Mouse (Mus musculus) liver, embryonic 13.5 days (tissue): ENCODE data around the gene Clec10a. TPM values are rescaled to one million over a fixed set of nuclear protein-coding genes. Genes with fewer than 3 reads are reported as not detected.
"Not testable (repeated sequence)": the region's sequence is repeated elsewhere in the genome, so short reads cannot be mapped to it uniquely, and the experiment has no call there.

Source experiments
- ATAC-seq: fragments of 200-750 bp; cut with Nextera tagmentation; 2 replicates; pipeline ENCODE4 v1.8.0; 2017; ENCODE audit warnings: low read depth, mild to moderate bottlenecking, moderate number of reproducible peaks, moderate library complexity
- DNase-seq: peaks from one replicate; pipeline ENCODE4 v3.0.0; 2022
- H3K27ac ChIP-seq: fragments of 300-500 bp; sonication (generic); 2 replicates; pipeline ENCODE4 v1.5.1; 2015; ENCODE audit warnings: moderate library complexity, mild to moderate bottlenecking, inconsistent platforms
- H3K27me3 ChIP-seq: fragments of 300-500 bp; sonication (generic); 2 replicates; pipeline ENCODE4 v1.6.1; 2015; ENCODE audit warnings: mild to moderate bottlenecking, inconsistent platforms
- H3K36me3 ChIP-seq: fragments of 300-500 bp; sonication (generic); 2 replicates; pipeline ENCODE4 v1.6.1; 2015; ENCODE audit warnings: mild to moderate bottlenecking, inconsistent platforms
- H3K4me1 ChIP-seq: fragments of 300-500 bp; sonication (generic); replicated peaks from 2 replicates; pipeline ENCODE4 v1.6.1; 2015; ENCODE audit warnings: inconsistent platforms
- H3K4me2 ChIP-seq: fragments of 300-500 bp; sonication (generic); 2 replicates; pipeline ENCODE4 v1.6.1; 2015; ENCODE audit warnings: inconsistent platforms, mild to moderate bottlenecking, moderate library complexity
- H3K4me3 ChIP-seq: fragments of 300-500 bp; sonication (generic); replicated peaks from 2 replicates; pipeline ENCODE4 v1.5.1; 2015; ENCODE audit warnings: mild to moderate bottlenecking, inconsistent platforms
- H3K9ac ChIP-seq: fragments of 300-500 bp; sonication (generic); 2 replicates; pipeline ENCODE4 v1.6.1; 2015; ENCODE audit warnings: mild to moderate bottlenecking, inconsistent platforms
- H3K9me3 ChIP-seq: fragments of 300-500 bp; sonication (generic); replicated peaks from 2 replicates; pipeline ENCODE4 v1.6.1; 2016; ENCODE audit warnings: inconsistent platforms
- WGBS: fragments of 180-500 bp; shearing (Covaris S2); methylation state at CpG from one replicate; pipeline ENCODE4 v1.1.7; 2015; ENCODE audit not compliant: insufficient replicate concordance; 5-methylcytosine and 5-hydroxymethylcytosine counted together
- polyA plus RNA-seq: library from polyadenylated mRNA; unstranded; fragments of >200 nt; fragmentation: Nextera tagmentation; extraction: Ambion mirVana; gene quantifications from 2 replicates; pipeline ENCODE4 v1.2.1, GENCODE M21; 2015

The Clec10a gene
- polyA plus RNA-seq: 0.27 and 0.32 TPM in 2 replicates

DNA sequence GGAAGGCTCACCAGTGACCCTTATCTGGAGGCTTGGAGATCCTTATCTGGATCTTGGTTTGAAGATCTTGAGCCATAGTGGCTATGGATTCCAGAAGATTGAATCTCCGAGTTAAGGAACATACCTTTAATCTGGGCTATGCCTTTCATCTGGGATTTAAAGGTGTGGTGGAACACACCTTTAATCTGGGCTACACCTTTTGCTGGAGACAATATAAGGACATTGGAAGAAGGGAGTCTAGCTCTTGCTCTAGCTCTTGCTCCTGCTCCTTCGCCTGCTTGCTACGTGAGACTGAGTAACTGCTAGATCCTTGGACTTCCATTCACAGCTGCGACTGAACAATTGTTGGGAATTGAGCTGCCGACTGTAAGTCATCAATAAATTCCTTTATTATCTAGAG lies at the start of gene Clec10a:
TSS of gene Clec10a (plus strand) at position 301 of the 400 bp plus-strand sequence.
- DNase-seq, H3K9ac ChIP-seq, H3K9me3 ChIP-seq, H3K27me3 ChIP-seq, H3K4me1 ChIP-seq, H3K4me2 ChIP-seq, ATAC-seq, H3K36me3 ChIP-seq, H3K4me3 ChIP-seq, H3K27ac ChIP-seq: not testable (repeated sequence)
- no CpG with 5 or more reads among the region's 5 CpGs for WGBS

DNA sequence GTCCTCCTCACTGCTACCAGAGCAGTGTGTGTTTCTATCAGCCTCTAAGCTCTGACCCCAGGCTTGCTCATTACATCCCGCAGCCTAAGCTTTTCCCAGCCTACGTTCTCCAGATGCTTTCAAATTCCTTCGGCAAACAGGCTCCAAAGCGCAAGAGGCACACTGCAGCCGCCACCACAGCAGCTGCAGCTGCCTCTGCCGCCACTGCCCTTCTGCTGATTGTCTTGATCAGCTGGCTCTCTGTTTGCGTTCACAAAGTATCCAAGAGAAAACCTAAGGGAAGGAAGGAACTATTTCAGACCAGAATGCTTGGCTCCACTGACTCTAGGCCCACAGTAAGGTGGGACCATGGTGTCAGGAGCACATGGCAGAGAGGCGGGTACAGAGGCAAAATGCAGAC lies 48.9 kb upstream of the Clec10a start:
- ATAC-seq: no peak
- Histone ChIP-seq H3K27me3 (no peaks in the 10 kb centered on the region), H3K9ac (no peak overlapping the region), H3K9me3 (no peaks in the 10 kb centered on the region), H3K4me3 (no peak overlapping the region), H3K36me3 (no peaks in the 10 kb centered on the region), H3K4me1 (peaks cover 8% of the 10 kb centered on the region; the same call in 1 of the 2 replicates), H3K4me2 (no peak overlapping the region), H3K27ac (peak overlapping the region; percentile 6; the same call in 1 of the 2 replicates)
- no peak for DNase-seq
- 58% methylated on average over 8 of the region's 8 CpGs for WGBS

DNA sequence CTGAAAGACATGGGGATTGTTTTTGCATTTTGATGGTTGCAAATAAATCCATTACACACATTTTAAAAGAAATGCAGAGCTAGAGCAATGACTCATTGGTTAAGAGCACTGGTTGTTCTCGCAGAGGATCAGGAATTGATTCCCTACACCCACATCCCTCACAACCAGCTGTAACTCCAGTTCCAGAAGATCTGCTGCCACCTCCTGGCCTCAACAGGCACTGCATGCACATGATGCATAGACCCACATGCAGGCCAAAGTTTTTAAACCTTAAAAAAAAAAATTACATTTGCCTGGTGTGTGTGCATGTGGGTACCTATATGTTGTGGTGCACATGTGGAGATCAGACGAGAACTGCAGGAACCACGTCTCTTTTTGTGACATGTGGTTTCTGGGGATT lies 45.9 kb upstream of the Clec10a start:
- DNase-seq: peak; percentile 38
- no peak overlapping the region for H3K4me2 ChIP-seq
- H3K27ac ChIP-seq: no peak overlapping the region
- peaks cover 8% of the 10 kb centered on the region; the same call in 1 of the 2 replicates for H3K4me1 ChIP-seq
- no peaks in the 10 kb centered on the region for H3K27me3 ChIP-seq
- no peak for ATAC-seq
- 51% methylated on average over 3 of the region's 3 CpGs for WGBS
- H3K36me3 ChIP-seq: no peaks in the 10 kb centered on the region
- no peak overlapping the region for H3K9ac ChIP-seq
- H3K9me3 ChIP-seq: no peaks in the 10 kb centered on the region
- no peak overlapping the region for H3K4me3 ChIP-seq

DNA sequence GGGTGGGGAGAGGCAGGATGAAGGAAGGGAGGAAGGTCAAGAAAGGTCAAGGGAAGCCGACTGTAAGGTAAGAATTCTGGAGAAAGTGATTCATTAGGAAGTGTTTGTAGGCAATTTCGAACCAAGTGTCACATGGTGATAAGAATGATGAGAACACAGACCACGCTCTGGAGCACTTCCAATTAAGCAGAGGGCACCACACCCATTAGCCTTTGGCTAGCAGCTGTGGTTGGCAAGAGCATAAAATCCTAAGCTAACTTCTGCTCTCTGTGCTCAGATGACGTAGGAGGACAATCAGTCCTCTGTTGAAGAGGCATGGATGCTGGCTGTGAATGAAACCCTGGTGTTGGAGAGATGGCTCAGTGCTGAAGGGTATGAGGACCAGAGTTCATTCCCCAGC lies 41.4 kb upstream of the Clec10a start:
- Histone ChIP-seq H3K4me3 (no peak overlapping the region), H3K36me3 (no peaks in the 10 kb centered on the region), H3K27ac (no peak overlapping the region), H3K4me1 (no peaks in the 10 kb centered on the region), H3K27me3 (no peaks in the 10 kb centered on the region), H3K4me2 (no peak overlapping the region), H3K9me3 (no peaks in the 10 kb centered on the region), H3K9ac (no peak overlapping the region)
- WGBS: 22% methylated on average over 4 of the region's 4 CpGs
- no peak for DNase-seq
- no peak for ATAC-seq

DNA sequence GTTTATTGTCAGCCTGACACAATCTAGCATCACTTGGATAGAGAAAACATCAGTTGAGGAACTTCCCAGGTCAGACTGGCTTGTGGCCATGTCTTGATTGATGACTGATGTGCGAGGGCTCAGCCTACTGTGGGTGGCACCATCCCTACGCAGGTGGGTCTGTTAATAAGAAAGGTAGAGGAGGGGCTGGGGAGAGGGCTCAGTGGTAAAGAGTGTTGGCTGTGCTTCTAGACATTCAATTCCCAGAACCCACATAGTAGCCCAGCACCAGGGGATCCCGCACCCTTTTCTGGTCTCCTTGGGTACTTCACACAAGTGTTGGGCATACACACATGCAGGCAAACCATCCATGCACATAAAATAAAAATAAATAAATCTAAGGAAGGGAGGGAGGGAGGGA lies 40.1 kb upstream of the Clec10a start:
- no peak for ATAC-seq
- no peaks in the 10 kb centered on the region for H3K27me3 ChIP-seq
- 71% methylated on average over 3 of the region's 3 CpGs for WGBS
- no peak overlapping the region for H3K4me2 ChIP-seq
- no peak for DNase-seq
- H3K4me1 ChIP-seq: no peaks in the 10 kb centered on the region
- H3K9me3 ChIP-seq: no peaks in the 10 kb centered on the region
- H3K36me3 ChIP-seq: no peaks in the 10 kb centered on the region
- H3K9ac ChIP-seq: no peak overlapping the region
- H3K27ac ChIP-seq: no peak overlapping the region
- no peak overlapping the region for H3K4me3 ChIP-seq

DNA sequence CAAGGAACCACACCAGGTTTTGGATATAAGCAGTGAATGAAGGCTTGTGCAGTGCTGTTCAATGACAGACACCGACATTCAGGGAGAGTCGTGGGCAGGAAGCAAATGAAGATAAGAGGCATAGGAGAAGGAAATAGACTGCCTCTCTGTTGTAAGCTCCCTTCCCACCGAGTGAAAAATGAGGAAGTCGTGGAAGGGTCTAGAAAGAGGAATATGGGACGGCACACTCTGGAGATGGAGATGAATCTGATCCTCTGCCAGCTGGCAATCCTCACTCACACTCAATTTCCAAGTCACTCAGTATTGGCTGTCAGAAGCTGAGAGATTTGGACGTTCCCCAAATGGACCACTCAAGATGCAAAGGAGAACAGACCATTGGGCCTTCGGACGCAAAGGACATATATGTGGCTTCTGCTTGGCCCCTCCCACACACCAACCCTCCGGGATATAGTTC lies 26.0 kb upstream of the Clec10a start, which contains the start of gene Mgl2:
TSS of gene Mgl2 (plus strand) at position 404 of the 454 bp plus-strand sequence.
- ATAC-seq: no peak
- Histone ChIP-seq H3K4me3 (no peak within 1 kb of the TSS), H3K9ac (no peak within 1 kb of the TSS), H3K36me3 (no peaks in the 10 kb centered on the region), H3K4me2 (no peak within 1 kb of the TSS), H3K9me3 (no peaks in the 10 kb centered on the region), H3K27ac (no peak within 1 kb of the TSS), H3K4me1 (0 out of 2 replicates have a peak, but pooled peaks cover 3% of the 10 kb centered on the region), H3K27me3 (no peaks in the 10 kb centered on the region)
- WGBS: 21% methylated on average over 9 of the region's 9 CpGs
- no peak for DNase-seq

DNA sequence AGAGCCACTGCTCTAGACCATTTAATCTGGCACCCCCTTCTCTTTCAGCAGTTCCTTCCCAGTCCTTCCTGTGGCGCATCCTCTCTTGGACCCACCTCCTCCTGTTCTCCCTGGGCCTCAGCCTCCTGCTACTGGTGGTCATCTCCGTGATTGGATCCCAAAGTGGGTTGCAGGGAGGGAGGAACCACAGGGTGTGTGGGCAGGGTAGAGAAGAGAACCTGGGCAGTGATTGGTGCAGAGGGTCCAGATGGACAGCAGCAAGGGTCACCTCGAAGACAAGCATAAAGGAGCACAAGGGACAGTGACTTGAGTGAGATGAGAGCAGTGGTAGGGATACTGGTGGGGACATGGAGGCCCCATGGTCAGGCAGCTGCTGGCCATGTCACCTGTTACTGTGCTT lies 21.0 kb upstream of the Clec10a start:
- H3K4me2 ChIP-seq, H3K27ac ChIP-seq, H3K9ac ChIP-seq, H3K9me3 ChIP-seq, H3K4me3 ChIP-seq, H3K36me3 ChIP-seq, H3K4me1 ChIP-seq, H3K27me3 ChIP-seq, ATAC-seq, DNase-seq: not testable (repeated sequence)
- WGBS: 59% methylated on average over 3 of the region's 3 CpGs

DNA sequence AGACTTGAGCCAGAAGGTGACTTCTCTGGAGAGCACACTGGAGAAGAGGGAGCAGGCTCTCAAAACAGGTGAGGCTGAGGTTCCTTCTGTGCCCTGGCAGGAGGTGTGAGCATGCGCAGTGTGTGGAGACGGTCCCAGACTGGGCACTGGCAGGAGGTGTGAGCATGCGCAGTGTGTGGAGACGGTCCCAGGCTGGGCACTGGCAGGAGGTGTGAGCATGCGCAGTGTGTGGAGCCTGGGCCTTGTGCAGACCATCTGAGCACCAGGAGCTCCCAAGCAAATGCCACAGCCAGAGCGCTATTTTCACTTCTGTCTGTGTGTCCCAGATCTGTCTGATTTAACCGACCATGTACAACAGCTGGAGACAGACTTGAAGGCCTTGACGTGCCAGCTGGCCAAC lies 20.1 kb upstream of the Clec10a start:
- H3K9me3 ChIP-seq, H3K36me3 ChIP-seq, H3K27me3 ChIP-seq, H3K4me2 ChIP-seq, H3K4me3 ChIP-seq, H3K4me1 ChIP-seq, ATAC-seq, DNase-seq, H3K9ac ChIP-seq, H3K27ac ChIP-seq: not testable (repeated sequence)
- 72% methylated on average over 8 of the region's 8 CpGs for WGBS

DNA sequence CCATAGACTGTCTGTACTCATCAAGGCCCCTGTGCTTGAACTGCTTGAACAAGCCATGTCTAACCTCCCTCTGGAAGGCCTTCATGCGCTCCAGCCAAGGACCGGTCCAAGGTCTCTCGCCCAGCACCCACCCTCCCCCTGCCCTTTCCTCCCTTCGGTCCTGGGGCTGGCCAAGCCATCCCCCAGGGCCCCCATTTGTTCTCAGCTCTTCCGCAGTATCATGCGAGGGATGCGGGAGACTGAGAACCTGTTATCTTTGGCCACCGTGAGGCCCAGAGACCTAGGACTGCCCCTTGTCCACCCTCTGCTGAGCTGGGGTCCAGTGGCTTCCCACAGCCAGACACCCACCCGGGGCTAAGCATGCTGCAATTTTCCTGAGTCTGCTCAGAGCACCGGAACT lies 16.8 kb upstream of the Clec10a start:
- Histone ChIP-seq H3K4me2 (no peak overlapping the region), H3K4me3 (no peak overlapping the region), H3K27ac (no peak overlapping the region), H3K9me3 (no peaks in the 10 kb centered on the region), H3K27me3 (no peaks in the 10 kb centered on the region), H3K9ac (no peak overlapping the region), H3K4me1 (no peaks in the 10 kb centered on the region), H3K36me3 (no peaks in the 10 kb centered on the region)
- WGBS: 70% methylated on average over 10 of the region's 10 CpGs
- DNase-seq: no peak
- no peak for ATAC-seq

DNA sequence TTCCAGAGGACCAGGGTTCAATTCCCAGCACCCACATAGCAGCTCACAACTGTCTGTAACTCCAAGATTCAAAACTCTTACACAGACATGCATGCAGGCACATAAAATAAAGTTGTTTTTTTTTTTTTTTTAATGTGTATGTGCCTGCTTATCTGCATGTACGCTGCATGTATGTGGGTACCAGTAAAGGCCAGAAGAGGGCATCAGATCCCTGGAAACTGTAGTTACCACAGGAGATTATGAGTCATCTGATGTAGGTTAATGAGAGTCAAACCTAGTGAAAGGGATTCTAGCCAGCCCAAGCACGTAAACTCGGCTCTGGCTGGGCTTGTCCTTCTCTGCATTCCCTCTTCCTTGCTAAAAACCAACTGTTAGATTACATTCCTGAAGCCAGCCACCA lies 4.9 kb upstream of the Clec10a start:
- ATAC-seq: no peak
- Histone ChIP-seq H3K36me3 (no peaks in the 10 kb centered on the region), H3K9ac (no peak overlapping the region), H3K4me2 (no peak overlapping the region), H3K27me3 (no peaks in the 10 kb centered on the region), H3K4me3 (no peak overlapping the region), H3K4me1 (no peaks in the 10 kb centered on the region), H3K9me3 (no peaks in the 10 kb centered on the region), H3K27ac (no peak overlapping the region)
- 51% methylated on average over 3 of the region's 3 CpGs for WGBS
- no peak for DNase-seq

DNA sequence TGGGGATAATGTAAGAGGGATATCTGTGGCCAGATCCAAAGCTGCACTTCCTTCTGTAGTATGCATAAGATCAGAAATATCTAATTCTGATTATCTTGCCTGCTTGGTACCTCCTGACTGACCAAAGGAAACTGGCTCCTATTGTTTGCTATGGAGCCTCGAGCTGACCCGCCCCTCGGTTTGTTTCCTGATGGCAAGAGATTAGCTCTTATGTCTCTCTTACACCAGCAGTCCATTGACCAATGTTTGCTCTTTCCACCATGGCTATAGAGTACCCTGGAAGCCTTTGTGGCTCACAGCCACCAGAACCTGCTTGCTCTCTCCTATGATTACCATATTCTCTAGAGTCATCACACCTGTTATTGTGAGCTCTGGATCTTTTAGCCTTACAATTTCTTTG lies 6.3 kb downstream of the Clec10a start:
- WGBS: 18% methylated on average over 3 of the region's 3 CpGs
- Histone ChIP-seq H3K4me2 (no peak overlapping the region), H3K27me3 (no peaks in the 10 kb centered on the region), H3K9me3 (no peaks in the 10 kb centered on the region), H3K9ac (no peak overlapping the region), H3K4me3 (no peak overlapping the region), H3K27ac (no peak overlapping the region), H3K36me3 (no peaks in the 10 kb centered on the region), H3K4me1 (no peaks in the 10 kb centered on the region)
- no peak for DNase-seq
- no peak for ATAC-seq

DNA sequence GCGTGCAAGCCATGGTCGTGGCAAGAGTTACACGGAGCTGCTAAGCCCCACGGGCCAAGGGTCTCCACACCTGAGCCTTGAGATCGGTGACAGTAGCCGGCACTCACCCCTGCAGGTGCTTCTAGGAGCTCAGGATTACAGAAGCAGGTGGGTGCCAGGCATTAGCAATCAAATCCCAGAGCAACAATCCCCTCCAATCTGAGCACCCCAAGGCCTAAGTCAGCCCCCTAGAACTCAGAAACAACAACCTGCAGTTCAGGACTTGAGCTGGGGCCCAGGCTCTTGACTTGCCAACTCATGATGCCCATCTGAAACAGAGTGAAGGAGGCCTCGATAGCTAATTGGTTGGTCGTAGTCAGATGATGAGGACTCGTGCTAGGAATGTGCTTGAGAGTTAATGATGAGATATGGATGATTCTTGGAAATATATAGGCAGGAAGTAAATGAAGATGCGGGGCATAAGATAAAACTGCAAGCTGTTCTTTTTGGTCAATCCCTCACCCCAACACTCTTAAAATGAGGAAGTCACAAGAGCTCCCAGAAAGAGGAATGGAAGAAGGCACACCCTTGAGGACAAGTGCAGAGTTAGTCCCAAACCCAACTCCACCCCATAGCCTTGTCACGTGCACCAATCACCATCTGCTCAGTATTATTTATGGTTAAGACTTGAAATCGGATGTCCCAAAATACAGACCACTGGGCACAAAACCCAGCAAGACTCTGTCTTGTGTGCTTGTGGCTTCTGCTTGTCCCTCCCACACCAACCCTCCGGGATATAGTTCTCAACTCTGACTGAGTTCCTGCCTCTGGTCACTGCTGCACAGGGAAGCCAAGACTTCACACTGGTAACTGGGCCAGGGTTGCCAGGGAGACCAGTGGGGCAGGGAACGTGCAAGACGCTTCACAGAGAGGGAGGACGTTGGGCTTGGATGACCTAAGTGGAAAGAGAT lies 10.2 kb downstream of the Clec10a start:
- H3K4me2 ChIP-seq: no peak overlapping the region
- ATAC-seq (no peak), DNase-seq (no peak)
- no peak overlapping the region for H3K27ac ChIP-seq
- H3K27me3 ChIP-seq: no peaks in the 10 kb centered on the region
- no peaks in the 10 kb centered on the region for H3K4me1 ChIP-seq
- no peak overlapping the region for H3K4me3 ChIP-seq
- no peak overlapping the region for H3K9ac ChIP-seq
- H3K9me3 ChIP-seq: no peaks in the 10 kb centered on the region
- no peaks in the 10 kb centered on the region for H3K36me3 ChIP-seq
- 42% methylated on average over 16 of the region's 16 CpGs for WGBS
